Mouse (Mus musculus): Measurements from ENCODE around the gene Adgrf4. TPM values are rescaled to one million over a fixed set of nuclear protein-coding genes. Genes with fewer than 3 reads are reported as not detected.

Gene Adgrf4
- polyA plus RNA-seq (2015; fragmentation: Nextera tagmentation; extraction: Ambion mirVana), result 0.76 and 1.8 TPM in 2 replicates

- 78% methylated on average over 10 of the region's 10 CpGs for WGBS
- Histone ChIP-seq H3K27me3 (replicated peaks) (no peaks in the 10 kb centered on the region), H3K27ac (no peak within 1 kb of the TSS)
These were observed at the start of gene Adgrf4 for GRCm38 (mm10) chr17:42692136-42692535. Gene Adgrf4 (minus strand): TSS chr17:42692284.

GRCm38 (mm10) chr17:42741801-42742217 lies 49.7 kb upstream of the Adgrf4 start, which contains the start of gene Adgrf2:
Gene Adgrf2 (minus strand): TSS chr17:42742179.
- H3K36me3 ChIP-seq, result no peaks in the 10 kb centered on the region
- H3K4me1 ChIP-seq, result no peaks in the 10 kb centered on the region
- H3K9ac ChIP-seq, result no peak within 1 kb of the TSS
- no peak for ATAC-seq (ENCODE audit: insufficient read depth, low FRiP score, low read depth)
- H3K27ac ChIP-seq, result no peak within 1 kb of the TSS
- H3K4me3 ChIP-seq (replicated peaks), result no peak within 1 kb of the TSS
- no peaks in the 10 kb centered on the region for H3K9me3 ChIP-seq
- 33% methylated on average over 7 of the region's 7 CpGs for WGBS
- H3K4me2 ChIP-seq, result no peak within 1 kb of the TSS
- no peaks in the 10 kb centered on the region for H3K27me3 ChIP-seq (replicated peaks)

More at GRCm38 (mm10) chr17:42692136-42692535, at the start of gene Adgrf4:
- no peaks in the 10 kb centered on the region for H3K9me3 ChIP-seq
- H3K4me2 ChIP-seq, result no peak within 1 kb of the TSS
- H3K36me3 ChIP-seq, result no peaks in the 10 kb centered on the region
- H3K4me1 ChIP-seq, result no peaks in the 10 kb centered on the region
- H3K4me3 ChIP-seq (replicated peaks), result no peak within 1 kb of the TSS
- no peak for ATAC-seq (ENCODE audit: insufficient read depth, low FRiP score, low read depth)
- no peak within 1 kb of the TSS for H3K9ac ChIP-seq

- Histone ChIP-seq H3K4me1 (no peaks in the 10 kb centered on the region), H3K9me3 (no peaks in the 10 kb centered on the region), H3K36me3 (no peaks in the 10 kb centered on the region), H3K4me3 (replicated peaks) (no peak overlapping the region), H3K4me2 (no peak overlapping the region), H3K27me3 (replicated peaks) (no peaks in the 10 kb centered on the region), H3K9ac (no peak overlapping the region), H3K27ac (no peak overlapping the region)
- ATAC-seq (ENCODE audit: insufficient read depth, low FRiP score, low read depth), result no peak
- 84% methylated on average over 6 of the region's 6 CpGs for WGBS
These were observed 46.7 kb upstream of the Adgrf4 start for GRCm38 (mm10) chr17:42738794-42739193.

- no peak overlapping the region for H3K4me3 ChIP-seq (replicated peaks)
These were observed 25.1 kb upstream of the Adgrf4 start for GRCm38 (mm10) chr17:42717161-42717560.

GRCm38 (mm10) chr17:42714991-42715390 lies 22.9 kb upstream of the Adgrf4 start:
- H3K4me3 ChIP-seq (replicated peaks), result no peak overlapping the region
- H3K36me3 ChIP-seq, result no peaks in the 10 kb centered on the region
- H3K4me1 ChIP-seq, result no peaks in the 10 kb centered on the region
- 80% methylated on average over 7 of the region's 7 CpGs for WGBS
- no peak overlapping the region for H3K4me2 ChIP-seq
- ATAC-seq (ENCODE audit: insufficient read depth, low FRiP score, low read depth), result no peak
- H3K9ac ChIP-seq, result no peak overlapping the region
- H3K9me3 ChIP-seq, result no peaks in the 10 kb centered on the region
- no peaks in the 10 kb centered on the region for H3K27me3 ChIP-seq (replicated peaks)
- no peak overlapping the region for H3K27ac ChIP-seq

More at GRCm38 (mm10) chr17:42717161-42717560, 25.1 kb upstream of the Adgrf4 start:
- Histone ChIP-seq H3K36me3 (no peaks in the 10 kb centered on the region), H3K27ac (no peak overlapping the region), H3K4me2 (no peak overlapping the region), H3K9me3 (no peaks in the 10 kb centered on the region), H3K9ac (no peak overlapping the region), H3K4me1 (no peaks in the 10 kb centered on the region), H3K27me3 (replicated peaks) (no peaks in the 10 kb centered on the region)
- ATAC-seq (ENCODE audit: insufficient read depth, low FRiP score, low read depth), result no peak
- WGBS, result 52% methylated on average over 3 of the region's 3 CpGs

GRCm38 (mm10) chr17:42710717-42711116 lies 18.6 kb upstream of the Adgrf4 start:
- 88% methylated on average over 7 of the region's 7 CpGs for WGBS

GRCm38 (mm10) chr17:42705611-42706010 lies 13.5 kb upstream of the Adgrf4 start:
- Histone ChIP-seq H3K4me1 (no peaks in the 10 kb centered on the region), H3K4me2 (no peak overlapping the region), H3K9me3 (no peaks in the 10 kb centered on the region), H3K27me3 (replicated peaks) (no peaks in the 10 kb centered on the region), H3K4me3 (replicated peaks) (no peak overlapping the region), H3K27ac (no peak overlapping the region), H3K36me3 (no peaks in the 10 kb centered on the region), H3K9ac (no peak overlapping the region)
- no peak for ATAC-seq (ENCODE audit: insufficient read depth, low FRiP score, low read depth)
- WGBS, result 79% methylated on average over 4 of the region's 4 CpGs

More at GRCm38 (mm10) chr17:42710717-42711116, 18.6 kb upstream of the Adgrf4 start:
- H3K27me3 ChIP-seq (replicated peaks), result no peaks in the 10 kb centered on the region
- H3K9me3 ChIP-seq, result no peaks in the 10 kb centered on the region
- ATAC-seq (ENCODE audit: insufficient read depth, low FRiP score, low read depth), result no peak
- no peaks in the 10 kb centered on the region for H3K36me3 ChIP-seq
- H3K4me3 ChIP-seq (replicated peaks), result no peak overlapping the region
- no peak overlapping the region for H3K27ac ChIP-seq
- H3K4me1 ChIP-seq, result no peaks in the 10 kb centered on the region
- no peak overlapping the region for H3K9ac ChIP-seq
- H3K4me2 ChIP-seq, result no peak overlapping the region

GRCm38 (mm10) chr17:42702198-42702597 lies 10.1 kb upstream of the Adgrf4 start:
- no peak for ATAC-seq (ENCODE audit: insufficient read depth, low FRiP score, low read depth)
- Histone ChIP-seq H3K27me3 (replicated peaks) (no peaks in the 10 kb centered on the region), H3K4me2 (no peak overlapping the region), H3K27ac (no peak overlapping the region), H3K9ac (no peak overlapping the region), H3K36me3 (no peaks in the 10 kb centered on the region), H3K9me3 (no peaks in the 10 kb centered on the region), H3K4me1 (no peaks in the 10 kb centered on the region), H3K4me3 (replicated peaks) (no peak overlapping the region)
- 86% methylated on average over 9 of the region's 9 CpGs for WGBS

GRCm38 (mm10) chr17:42694730-42695129 lies 2.6 kb upstream of the Adgrf4 start:
- no peaks in the 10 kb centered on the region for H3K9me3 ChIP-seq
- H3K27me3 ChIP-seq (replicated peaks), result no peaks in the 10 kb centered on the region
- no peak overlapping the region for H3K4me2 ChIP-seq
- H3K4me3 ChIP-seq (replicated peaks), result no peak overlapping the region
- no peaks in the 10 kb centered on the region for H3K36me3 ChIP-seq
- ATAC-seq (ENCODE audit: insufficient read depth, low FRiP score, low read depth), result no peak
- H3K9ac ChIP-seq, result no peak overlapping the region
- WGBS, result 84% methylated on average over 4 of the region's 4 CpGs
- H3K27ac ChIP-seq, result no peak overlapping the region
- no peaks in the 10 kb centered on the region for H3K4me1 ChIP-seq

- Histone ChIP-seq H3K27me3 (replicated peaks) (no peaks in the 10 kb centered on the region), H3K27ac (0 out of 2 replicates have a peak overlapping the region, but pooled peaks have one; percentile 19), H3K4me3 (replicated peaks) (no peak overlapping the region), H3K9ac (no peak overlapping the region), H3K4me1 (no peaks in the 10 kb centered on the region), H3K4me2 (no peak overlapping the region), H3K9me3 (no peaks in the 10 kb centered on the region), H3K36me3 (no peaks in the 10 kb centered on the region)
- ATAC-seq (ENCODE audit: insufficient read depth, low FRiP score, low read depth), result no peak
- 83% methylated on average over 8 of the region's 8 CpGs for WGBS
These were observed 1.6 kb downstream of the Adgrf4 start for GRCm38 (mm10) chr17:42690531-42690930.

- Histone ChIP-seq H3K9me3 (no peaks in the 10 kb centered on the region), H3K27me3 (replicated peaks) (no peaks in the 10 kb centered on the region), H3K4me1 (no peaks in the 10 kb centered on the region), H3K36me3 (no peaks in the 10 kb centered on the region), H3K4me2 (0 out of 2 replicates have a peak overlapping the region, but pooled peaks have one; percentile 30), H3K4me3 (replicated peaks) (no peak overlapping the region), H3K27ac (no peak overlapping the region), H3K9ac (no peak overlapping the region)
- WGBS, result 18% methylated on average over 14 of the region's 14 CpGs
- ATAC-seq (ENCODE audit: insufficient read depth, low FRiP score, low read depth), result no peak
These were observed 33.3 kb downstream of the Adgrf4 start for GRCm38 (mm10) chr17:42658634-42659422.

- ATAC-seq (ENCODE audit: insufficient read depth, low FRiP score, low read depth), result no peak
- no peaks in the 10 kb centered on the region for H3K4me1 ChIP-seq
- no peak overlapping the region for H3K4me3 ChIP-seq (replicated peaks)
- no peaks in the 10 kb centered on the region for H3K27me3 ChIP-seq (replicated peaks)
- H3K9me3 ChIP-seq, result no peaks in the 10 kb centered on the region
- no peak overlapping the region for H3K4me2 ChIP-seq
- no peak overlapping the region for H3K27ac ChIP-seq
- H3K9ac ChIP-seq, result no peak overlapping the region
- WGBS, result 71% methylated on average over 3 of the region's 3 CpGs
- H3K36me3 ChIP-seq, result no peaks in the 10 kb centered on the region
These were observed 48.7 kb downstream of the Adgrf4 start for GRCm38 (mm10) chr17:42643416-42643815.

All from stomach, embryonic 15.5 days (tissue).